Mouse (Mus musculus) cerebellum, adult 9-10 months (tissue): ENCODE measurements around the gene Rph3al.

Experiments used
- DNase-seq: peaks from one replicate; pipeline ENCODE4 v3.0.0; 2022

The Rph3al gene

DNA sequence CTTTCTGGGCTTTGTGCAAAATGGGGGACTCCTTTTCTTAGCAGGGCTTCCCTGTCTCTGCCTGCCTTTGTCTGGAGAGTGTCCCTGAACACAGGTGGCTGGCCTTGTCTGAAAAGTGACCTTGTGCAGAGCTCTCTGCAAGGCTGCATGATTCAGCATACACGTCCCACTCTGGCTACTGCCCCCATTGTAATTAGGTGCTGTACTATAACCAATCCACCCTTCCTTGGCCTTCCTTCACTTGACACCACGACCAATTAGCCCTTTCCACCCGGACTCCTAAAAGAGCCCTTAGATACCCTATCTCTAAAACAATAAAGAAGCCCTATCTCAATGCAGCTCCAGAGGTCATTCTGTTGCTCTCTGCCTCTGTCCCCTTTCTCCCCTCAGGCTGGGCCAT, 10.6 kb upstream of the Rph3al start:
- no peak for DNase-seq

DNA sequence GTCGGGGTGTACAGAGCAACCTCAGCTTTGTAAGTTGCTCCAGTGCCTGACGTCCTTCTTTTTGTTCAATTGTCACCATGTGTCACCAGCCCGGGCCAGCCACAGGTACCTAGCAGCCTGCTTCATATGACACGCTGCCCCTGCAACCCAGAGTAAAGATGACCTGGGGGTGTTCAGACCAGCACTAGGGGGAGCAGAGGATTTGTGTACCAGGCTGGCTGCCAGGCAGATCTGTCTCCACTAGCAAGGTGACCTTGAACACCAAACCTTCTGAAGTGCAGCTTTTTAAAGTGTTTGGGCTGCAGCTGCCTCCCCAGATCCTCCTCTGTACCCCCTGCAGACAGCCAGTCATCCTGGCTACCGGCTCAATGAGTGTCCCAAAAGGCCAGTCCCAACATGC, 9.0 kb upstream of the Rph3al start:
- no peak for DNase-seq

DNA sequence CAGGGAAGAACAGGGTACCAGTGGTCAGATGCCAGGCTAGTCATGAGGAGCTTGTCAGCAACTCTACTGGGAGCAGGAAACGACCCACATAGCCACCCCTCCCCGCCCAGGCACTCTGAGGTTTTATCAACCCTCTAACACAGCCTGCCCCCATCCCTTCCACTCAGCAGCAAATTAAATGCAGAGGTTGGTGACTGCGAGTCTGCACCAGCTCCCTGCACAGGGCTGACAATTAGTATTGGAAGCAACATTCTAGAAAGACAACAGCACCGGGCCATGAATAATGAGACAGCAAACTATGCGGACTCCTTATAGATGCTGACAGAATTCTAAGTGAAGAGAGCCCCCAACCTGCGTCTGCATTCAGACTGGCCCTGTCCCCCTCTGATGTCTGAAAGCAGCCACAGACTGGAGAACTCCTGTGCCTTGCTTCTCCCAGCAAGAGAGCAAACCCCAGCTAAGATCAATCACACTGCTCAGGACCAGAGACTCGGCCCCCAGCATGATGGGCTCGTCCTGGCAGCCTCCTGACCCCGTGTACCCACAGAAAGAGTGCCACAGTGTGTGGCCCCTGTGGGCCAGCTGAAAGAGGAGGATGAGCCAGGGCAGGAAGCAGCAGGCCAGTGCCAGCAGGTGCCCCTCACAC, 7.7 kb upstream of the Rph3al start:
- no peak for DNase-seq

DNA sequence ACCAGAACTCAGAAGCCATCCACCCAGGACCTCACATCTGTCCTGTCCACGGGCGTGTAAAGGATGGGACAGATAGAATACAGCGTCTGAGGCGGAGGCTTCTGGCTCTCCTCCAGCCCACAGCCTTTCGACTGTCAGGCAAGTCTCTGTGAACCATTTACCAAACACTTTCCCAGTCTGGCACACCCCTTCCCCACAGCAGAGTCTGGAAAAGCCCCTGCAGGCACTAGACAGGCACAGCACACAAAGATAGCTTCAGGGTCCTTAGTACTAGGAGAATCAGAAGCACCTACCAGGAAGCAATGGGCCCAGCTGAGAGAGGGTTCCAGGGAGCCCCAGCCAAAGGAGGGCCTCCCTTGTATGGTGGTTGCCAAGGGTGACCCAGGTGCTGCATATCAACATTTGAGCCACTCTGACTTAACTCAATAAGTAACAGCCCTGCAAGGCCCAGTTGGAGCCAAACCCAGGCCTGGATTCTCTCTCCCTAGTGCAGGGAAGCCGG, 808 bp downstream of the Rph3al start:
- DNase-seq = no peak

DNA sequence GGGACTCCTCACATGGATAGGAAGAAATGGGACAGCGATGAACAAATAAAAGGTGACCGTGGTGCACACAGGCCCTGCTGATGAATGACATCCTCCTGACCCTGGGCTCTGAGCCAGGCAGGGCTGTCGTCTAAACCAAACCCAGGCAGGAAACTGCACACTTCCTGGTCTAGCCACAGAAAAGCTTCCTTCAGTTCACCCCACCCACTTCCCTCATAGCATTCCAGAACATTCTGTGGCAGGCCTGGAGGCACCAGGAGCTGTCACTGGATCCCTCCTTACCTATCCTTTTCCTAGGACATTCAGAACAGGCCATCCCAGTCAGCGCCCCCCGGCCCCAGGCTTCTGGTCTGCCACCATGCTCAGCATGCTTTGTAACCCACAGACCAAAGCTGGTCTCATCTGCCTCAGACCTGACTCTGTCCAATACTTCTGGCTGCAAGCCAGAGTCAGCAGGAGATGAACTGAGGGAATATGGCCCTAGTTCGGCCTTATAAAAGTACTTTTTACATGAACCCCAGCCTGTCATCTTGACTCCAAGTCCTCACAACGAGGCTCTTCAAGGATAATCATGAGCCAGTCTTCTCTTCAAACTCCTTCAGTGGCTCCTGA, 2.3 kb downstream of the Rph3al start:
- no peak for DNase-seq

DNA sequence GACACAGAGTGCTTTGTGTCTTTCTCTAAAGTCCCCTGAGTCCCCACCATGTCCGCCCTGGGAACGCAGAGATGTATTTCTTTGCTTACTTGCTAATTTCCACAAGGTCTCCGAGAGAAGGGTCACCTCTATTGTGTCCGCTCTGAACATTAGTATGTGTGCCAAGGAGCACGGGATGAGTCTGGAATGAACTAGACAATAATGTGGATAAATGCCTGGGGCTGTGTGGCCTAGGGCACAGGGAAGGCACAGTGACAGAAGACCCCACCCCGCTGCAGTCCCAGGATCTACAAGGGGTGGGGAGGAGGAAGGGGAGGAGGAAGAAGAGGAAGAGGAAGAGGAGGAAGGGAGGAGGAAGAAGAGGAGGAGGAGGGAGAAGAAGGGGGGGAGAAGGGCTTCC, 3.8 kb downstream of the Rph3al start:
- no peak for DNase-seq

DNA sequence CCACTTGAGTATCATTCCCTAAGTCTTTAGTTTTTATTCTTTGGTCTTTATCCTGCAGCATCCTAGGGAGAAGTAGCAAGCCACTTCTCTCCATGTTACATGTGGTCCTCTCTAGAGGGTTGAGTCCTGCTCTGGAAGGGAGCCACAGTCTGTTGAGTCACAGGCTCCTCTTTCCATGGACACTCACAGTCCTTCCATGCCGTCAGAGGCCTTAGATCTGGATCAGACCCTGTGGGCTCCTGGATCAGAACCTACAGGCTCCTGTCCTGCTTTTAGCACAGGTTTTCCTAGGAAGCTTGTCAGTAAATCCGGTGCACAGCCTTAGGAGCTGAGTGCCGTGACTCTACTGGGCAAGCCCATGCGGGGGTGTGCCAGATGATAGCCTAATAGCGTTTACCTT, 4.9 kb downstream of the Rph3al start:
- DNase-seq = no peak

DNA sequence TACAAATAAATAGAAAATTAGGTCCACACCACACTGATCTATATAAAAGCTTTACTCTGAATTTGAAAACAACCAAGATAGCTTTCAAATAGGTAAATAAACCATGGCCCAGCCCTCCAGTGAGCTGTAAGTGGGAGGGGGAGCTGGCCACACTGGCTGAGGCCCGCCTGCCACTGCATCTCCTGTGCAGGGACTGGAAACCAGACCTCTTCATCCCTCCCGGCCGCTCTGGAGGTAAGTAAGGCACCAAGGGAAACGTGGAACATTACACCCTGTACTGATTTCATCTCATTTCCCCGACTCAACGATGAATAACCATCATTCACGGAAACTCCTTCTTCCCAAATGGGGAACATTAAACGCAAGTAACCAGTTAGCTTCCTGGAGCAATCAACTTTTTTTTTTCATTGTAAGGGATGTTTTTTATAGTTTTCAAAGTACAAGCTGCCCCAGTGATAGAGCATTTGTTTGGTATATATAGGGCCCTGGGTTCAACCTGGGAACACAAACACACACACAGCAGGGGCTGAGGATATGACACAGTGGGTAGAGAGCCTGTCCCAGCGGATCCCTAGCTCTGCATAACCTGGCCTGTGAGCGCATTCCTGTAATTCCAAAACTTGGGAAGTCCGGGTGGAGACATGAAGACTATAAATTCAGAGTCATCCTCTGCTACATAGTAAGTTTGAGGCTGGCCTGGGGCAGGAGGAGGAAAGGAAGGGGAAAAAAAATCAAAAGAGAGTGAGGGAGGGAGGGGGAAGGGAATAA, 7.1 kb downstream of the Rph3al start:
- no peak for DNase-seq

DNA sequence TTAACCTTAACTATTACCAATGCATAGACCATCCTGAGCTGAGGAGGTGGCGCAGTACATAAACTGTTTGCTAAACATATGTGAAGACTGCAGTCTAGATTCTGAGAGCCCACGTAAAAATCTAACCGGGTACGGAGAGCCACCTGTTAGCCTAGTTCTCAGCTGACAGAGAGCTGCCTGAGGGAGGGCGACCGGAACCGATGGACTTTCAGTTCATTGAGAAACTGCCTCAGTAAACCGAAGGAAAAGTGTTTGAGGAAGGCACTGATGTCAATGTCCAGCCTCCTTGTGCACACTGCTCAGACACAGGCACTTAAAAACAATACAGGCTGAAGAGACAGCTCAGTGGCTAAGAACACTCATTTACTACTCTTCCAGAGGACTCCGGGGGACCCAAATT, 8.0 kb downstream of the Rph3al start:
- DNase-seq = no peak

DNA sequence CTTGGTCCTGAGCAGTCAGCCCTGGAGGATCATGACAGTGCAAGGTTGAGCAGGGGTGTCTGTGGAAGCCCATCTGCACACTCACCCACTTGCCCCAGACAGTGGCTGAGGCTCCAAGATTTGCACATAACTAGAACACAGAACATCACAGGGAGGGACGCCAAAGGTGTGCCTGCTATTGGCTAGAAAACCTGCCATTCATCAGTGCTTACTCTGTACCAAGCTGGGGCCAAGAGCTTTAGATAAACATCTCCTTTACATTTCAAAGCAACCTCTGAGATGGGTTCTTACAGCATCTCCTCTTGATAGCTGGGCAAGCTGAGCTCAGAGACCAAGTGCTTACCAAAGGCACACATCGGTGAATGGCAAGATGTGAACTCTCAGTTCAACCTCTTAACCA, 10.3 kb downstream of the Rph3al start:
- no peak for DNase-seq

DNA sequence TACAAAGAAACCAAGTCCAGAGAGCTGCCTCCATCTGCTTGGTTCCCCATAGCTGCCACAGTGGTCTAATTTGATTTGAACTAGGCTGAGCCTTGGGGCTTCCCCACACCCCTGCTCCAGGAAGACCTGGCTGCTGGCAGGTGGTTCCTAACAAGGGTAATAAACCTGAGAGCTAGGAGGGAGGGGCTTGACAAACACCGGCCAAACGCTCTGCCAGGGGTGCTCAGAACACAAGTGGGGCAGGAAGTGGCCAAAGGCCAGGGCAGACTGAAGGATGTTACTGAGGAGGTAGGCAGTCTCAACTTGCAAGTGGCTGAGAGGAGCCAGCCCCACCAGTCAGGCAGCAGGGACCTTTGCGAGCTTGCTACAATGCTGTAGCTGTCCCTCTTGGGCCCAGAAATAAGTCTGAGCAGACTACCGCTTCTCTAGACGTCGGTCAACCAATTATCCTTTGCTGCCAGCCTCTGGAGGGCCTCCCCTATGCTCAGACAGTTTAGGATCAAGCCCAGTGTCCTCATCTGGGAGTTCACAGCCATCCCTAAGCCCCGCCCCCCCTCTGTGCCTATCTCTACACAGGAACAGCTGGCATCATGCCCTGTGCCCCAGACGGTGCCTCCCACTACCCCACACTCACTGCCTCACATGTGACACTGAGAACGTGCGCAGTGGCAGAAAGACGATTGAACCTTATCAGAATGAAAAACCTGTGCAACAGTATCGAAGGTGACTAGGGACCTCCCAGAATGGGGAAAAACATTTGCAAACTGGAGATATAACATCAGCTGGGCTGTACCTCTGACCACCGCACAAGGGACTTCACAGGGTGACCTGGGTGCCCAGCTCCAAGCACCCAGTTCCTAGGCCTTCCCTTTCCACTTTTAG, 11.6 kb downstream of the Rph3al start:
- DNase-seq = no peak

DNA sequence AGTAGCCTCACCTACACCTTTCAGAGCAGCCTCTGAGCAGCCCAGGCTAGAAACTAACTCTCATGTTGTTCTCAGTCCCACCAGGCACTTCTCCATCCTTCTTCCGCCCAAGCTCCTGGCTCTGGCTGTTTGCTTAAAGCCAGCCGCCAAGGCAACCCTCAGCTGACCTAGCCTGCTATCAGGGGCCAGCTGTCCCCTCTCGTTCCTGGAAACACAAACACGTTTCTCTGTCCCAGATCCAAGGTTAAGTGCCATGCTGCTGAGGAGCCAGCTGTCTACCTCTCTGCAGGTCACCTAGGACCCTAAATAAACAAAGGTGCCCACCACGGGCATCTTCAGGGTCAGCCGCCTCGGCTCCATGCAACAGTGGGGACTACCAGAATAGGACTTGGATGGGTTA, 12.4 kb downstream of the Rph3al start:
- peak; percentile 26 for DNase-seq

DNA sequence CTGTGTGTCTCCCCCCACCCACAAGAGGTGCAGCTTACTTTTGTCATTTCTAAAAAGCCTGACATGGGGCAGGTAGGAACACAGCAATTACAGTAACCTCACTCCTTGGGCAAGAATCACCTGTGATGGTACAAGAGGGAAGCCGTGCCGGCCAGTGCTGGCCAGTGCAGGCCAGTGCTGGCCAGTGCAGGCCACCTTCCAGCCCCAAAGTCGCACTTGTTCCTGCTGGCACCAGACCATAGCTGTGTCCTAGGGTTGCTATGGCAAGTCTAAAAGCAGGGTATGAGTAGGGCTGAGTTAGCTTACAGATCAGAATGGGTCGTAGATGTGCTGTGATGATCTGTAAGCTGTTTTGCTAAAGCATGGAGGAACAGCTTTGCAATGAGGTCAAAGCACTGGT, 15.5 kb downstream of the Rph3al start:
- no peak for DNase-seq

DNA sequence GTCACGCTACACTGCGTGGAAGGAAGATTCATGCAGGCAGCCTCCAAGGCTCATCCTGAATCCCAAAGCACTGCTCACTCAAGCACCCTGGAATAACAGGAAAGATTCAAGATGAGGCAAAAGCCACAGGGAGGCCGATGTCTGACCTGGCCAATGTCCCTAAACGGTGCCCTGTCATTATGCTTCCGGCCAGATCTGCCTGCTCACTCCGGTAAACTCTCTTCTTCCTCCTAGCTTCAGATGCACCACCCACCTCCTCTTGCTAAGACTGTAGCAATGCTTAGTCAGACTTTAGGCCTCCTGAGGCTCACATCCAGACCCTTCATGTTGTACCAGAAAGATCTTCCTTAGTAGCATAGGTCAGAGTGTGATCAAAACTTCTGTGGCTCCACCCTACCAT, 19.1 kb downstream of the Rph3al start:
- DNase-seq = no peak

DNA sequence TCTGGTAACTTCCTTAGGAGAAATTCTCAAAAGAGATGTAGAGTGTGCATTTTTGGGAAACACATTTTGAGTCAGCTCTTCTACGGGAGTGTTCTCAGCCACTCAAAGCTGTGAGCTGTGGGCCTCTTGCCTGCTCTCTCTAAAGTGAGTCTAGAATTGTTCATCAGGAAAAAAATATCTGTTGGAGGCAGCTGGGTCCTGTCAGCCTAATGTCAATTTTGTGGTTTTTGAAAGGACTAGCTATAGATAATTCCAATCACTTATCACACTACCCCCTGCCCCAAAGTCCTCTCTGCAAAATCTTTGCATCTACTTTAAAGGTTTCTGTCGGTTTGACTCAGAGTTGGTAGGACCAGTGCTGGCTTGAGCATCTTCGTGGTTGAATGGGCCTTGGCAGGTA, 20.9 kb downstream of the Rph3al start:
- no peak for DNase-seq

DNA sequence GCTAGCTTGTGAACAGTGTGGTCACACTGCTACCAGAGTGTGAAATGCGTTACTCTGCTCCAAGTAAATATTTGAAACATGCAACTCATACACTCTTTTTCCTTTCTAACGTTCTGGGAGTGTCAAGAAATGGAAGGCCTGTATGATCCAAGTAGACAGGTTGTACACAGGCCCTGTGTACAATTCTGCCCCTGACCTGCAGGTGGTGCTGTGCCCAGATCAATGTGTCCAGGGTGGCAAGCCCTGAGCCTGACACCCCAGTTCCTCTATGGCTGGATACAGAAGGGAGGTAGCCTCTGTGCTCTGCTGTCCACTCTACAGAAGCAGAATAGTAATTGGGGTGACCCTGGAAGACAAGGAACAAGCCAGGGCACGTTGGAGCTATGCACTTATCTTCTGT, 24.3 kb downstream of the Rph3al start:
- DNase-seq = no peak

DNA sequence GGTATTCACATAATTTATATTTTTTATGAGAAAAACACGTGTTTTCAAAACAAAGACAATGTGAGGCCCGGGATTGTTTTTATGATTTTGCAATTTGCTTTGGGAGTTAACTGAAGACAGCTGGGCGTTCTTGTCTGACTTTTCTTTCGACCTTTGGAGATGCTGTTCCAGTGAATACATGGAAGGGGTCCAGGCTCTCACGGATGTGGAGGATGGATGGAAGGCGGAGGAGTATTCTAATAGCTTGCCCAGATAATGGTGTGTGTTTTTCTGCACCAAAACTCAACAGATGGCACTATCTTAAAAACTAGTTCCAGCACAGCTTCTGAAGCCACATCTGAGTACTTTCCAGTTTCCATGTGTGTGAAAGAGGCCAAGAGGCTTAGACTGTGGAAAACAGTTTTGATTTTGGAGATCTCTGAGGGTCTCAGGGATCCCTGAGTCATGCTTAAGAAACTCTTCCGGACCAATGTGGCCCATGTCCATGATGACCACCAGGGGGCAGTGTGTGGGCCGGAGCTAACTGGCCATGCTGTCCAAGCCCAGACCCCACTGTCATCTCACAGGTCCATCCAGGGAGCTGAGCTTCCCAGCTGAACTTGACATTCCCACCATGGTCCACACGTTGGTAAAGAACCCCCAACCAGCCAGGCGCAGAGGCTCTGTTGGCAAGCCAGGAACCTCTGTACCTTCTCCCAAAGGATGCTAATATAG, 25.1 kb downstream of the Rph3al start:
- peak; percentile 42 for DNase-seq

DNA sequence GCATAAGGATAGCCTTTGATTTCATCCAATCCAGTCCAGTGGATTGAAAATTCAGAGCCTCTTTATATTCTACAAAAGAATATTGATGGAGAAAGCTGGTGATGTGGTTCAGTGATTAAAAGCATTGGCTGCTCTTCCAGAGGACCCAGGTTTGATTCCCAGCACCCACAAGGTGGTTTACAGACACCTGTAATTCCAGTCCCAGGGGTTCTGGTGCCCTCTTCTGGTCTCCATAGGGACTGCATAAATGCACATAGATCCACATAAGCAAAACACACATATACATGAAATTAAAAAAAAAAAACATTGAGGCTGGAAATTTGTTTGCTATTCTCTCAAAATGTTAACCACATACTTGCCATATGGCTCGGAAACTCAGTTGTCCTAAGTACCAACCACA, 26.3 kb downstream of the Rph3al start:
- DNase-seq = no peak

DNA sequence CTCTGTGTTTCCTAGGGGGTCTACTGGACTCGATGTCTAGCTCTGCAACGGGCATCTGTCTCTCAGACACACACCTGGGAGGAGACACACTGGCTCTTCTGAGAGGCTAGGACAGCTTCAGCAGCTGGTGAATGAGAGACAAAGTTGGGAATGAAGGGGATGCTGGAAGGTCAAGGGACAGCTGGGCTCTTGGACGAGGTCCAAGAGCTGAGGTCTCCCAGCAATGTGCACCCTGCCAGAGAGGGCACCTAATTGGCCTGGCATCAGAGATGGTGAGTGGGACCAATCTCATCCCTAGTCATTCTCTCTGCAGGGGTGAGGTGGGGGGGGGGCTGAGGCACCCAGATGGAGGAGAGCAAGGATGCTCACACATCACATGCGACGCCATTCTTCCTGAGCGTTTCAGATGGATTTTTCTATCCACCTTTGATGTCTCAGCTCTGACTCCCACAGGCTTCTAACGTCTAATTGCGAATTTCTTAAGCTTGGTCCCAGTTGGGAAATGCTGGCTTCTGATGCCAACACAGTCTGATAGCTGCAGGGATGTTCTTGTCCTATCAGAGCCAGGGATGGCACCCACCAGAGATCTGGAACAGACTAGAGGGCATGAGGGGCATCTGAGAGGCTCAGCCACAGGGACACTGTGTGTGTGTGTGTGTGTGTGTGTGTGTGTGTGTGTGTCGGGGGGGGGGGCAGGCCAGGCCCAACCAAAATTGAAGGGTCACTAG, 28.4 kb downstream of the Rph3al start:
- no peak for DNase-seq

DNA sequence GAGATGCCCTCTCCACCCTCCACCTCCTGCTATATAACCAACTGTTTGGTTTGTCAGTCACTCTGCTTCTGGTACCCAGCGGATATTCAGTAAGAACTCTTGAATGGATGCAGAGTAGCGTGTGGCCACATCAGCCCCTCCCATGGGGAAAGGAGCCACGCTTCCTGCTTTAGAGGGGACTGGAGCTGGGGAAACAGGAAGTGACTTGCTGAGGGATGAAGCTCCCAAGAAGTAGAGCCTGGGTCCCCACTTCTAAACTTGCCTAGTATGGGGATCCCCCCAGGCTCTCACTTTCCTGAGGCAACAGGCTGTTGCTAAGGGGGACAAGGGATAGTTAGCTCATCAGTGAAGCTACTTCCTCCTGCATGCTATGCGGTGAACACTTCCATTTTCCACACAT, 30.8 kb downstream of the Rph3al start:
- no peak for DNase-seq

DNA sequence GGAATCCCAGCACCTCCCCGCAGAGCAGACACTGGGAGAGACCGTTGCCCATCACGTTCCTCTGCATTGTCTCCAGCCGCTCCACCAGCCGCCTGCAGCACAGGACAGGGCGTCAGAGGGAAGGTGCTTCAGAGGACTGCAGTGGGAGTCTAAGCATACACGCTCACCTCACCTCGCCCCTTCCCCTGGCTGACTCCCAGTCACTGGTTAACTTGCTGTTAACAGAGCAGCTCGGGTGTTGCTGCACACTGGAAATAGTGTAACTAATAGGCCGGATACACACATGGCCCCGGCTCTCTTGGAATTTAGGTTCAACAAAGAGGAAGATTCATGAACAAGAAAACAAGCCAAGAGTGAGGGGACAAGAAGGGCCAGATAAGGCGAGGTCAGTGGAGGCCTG, 31.7 kb downstream of the Rph3al start:
- DNase-seq = no peak

DNA sequence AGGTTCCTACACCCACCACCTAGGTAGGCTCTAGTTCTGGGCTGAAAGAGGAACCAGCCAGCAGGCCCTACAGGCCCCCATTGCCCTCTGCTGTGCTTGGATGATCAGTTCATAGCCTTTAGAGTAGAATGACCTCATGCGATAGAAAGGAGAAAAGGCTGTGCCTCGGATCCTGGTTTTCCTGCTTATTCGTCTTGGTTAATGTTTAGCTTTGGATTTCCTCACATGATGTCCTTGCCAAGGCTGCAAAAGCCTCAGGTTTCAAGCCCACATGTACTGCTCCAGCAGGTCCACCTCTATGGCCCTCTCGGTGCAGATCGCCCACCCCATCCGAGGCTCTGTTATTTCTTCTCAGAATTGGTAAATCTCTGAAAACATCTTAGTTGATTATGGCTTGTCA, 33.2 kb downstream of the Rph3al start:
- no peak for DNase-seq
